Mouse (Mus musculus) kidney, postnatal 0 days (tissue): ENCODE results near the gene Eya2. TPM values are rescaled to one million over a fixed set of nuclear protein-coding genes. Genes with fewer than 3 reads are reported as not detected.

Source experiments
- ATAC-seq: fragments of 200-750 bp; cut with Nextera tagmentation; replicated peaks from 2 replicates; pipeline ENCODE4 v1.8.0; 2017; ENCODE audit warnings: low read depth, moderate number of reproducible peaks, moderate TSS enrichment, moderate library complexity; ENCODE audit not compliant: low FRiP score
- DNase-seq: peaks from one replicate; pipeline ENCODE4 v3.0.0-alpha.2; 2016; ENCODE audit warnings: low spot score
- H3K27ac ChIP-seq: fragments of 300-500 bp; sonication (generic); 2 replicates; pipeline ENCODE4 v1.5.1; 2014; ENCODE audit warnings: mild to moderate bottlenecking
- H3K27me3 ChIP-seq: fragments of 300-500 bp; sonication (generic); 2 replicates; pipeline ENCODE4 v1.6.1; 2014; ENCODE audit warnings: low read length, mixed read lengths; ENCODE audit not compliant: insufficient read depth
- H3K36me3 ChIP-seq: fragments of 300-500 bp; sonication (generic); 2 replicates; pipeline ENCODE4 v1.6.1; 2014; ENCODE audit warnings: low read length, mixed read lengths; ENCODE audit not compliant: insufficient read depth
- H3K4me1 ChIP-seq: fragments of 300-500 bp; sonication (generic); replicated peaks from 2 replicates; pipeline ENCODE4 v1.6.1; 2014; ENCODE audit warnings: antibody characterized with exemption, low read length, mixed read lengths; ENCODE audit not compliant: insufficient read depth
- H3K4me2 ChIP-seq: fragments of 300-500 bp; sonication (generic); 2 replicates; pipeline ENCODE4 v1.6.1; 2014; ENCODE audit warnings: mild to moderate bottlenecking, low read length, moderate library complexity, mixed read lengths
- H3K4me3 ChIP-seq: fragments of 300-500 bp; sonication (generic); replicated peaks from 2 replicates; pipeline ENCODE4 v1.5.1; 2014; ENCODE audit warnings: low read depth, low read length
- H3K9ac ChIP-seq: fragments of 300-500 bp; sonication (generic); 2 replicates; pipeline ENCODE4 v1.6.1; 2014; ENCODE audit warnings: low read depth, low read length
- H3K9me3 ChIP-seq: fragments of 300-500 bp; sonication (generic); replicated peaks from 2 replicates; pipeline ENCODE4 v1.6.1; 2016; ENCODE audit warnings: low read length, inconsistent platforms, mixed read lengths
- CTCF ChIP-seq: IDR thresholded peaks from 2 replicates; pipeline ENCODE4 v1.5.1; 2016; ENCODE audit warnings: antibody characterized with exemption, low read depth, mild to moderate bottlenecking, moderate library complexity
- WGBS: fragments of 180-500 bp; shearing (Covaris S2); extraction: QIAGEN DNeasy Blood & Tissue Kit; methylation state at CpG from one replicate; pipeline ENCODE4 v1.1.7; 2014; 5-methylcytosine and 5-hydroxymethylcytosine counted together
- polyA plus RNA-seq: library from polyadenylated mRNA; unstranded; fragments of >200 nt; fragmentation: Nextera tagmentation; extraction: Ambion mirVana; gene quantifications from 2 replicates; pipeline ENCODE4 v1.2.1, GENCODE M21; 2015

Eya2 gene
- polyA plus RNA-seq, 1 experiment from 2014 or later: 6.3 TPM

GRCm38 (mm10) chr2:165621488-165621887, 26.7 kb downstream of the Eya2 start:
- Histone ChIP-seq H3K36me3 (no peaks in the 10 kb centered on the region), H3K4me2 (no peak overlapping the region), H3K27me3 (no peaks in the 10 kb centered on the region), H3K4me1 (no peaks in the 10 kb centered on the region), H3K9ac (no peak overlapping the region), H3K4me3 (no peak overlapping the region), H3K9me3 (no peaks in the 10 kb centered on the region), H3K27ac (no peak overlapping the region)
- DNase-seq (no peak), ATAC-seq (no peak)
- TF ChIP-seq CTCF: no peak
- 86% methylated on average over 2 of the region's 2 CpGs for WGBS

- Histone ChIP-seq H3K27ac (no peak overlapping the region), H3K4me3 (no peak overlapping the region), H3K9ac (no peak overlapping the region), H3K9me3 (no peaks in the 10 kb centered on the region), H3K27me3 (no peaks in the 10 kb centered on the region), H3K36me3 (no peaks in the 10 kb centered on the region), H3K4me2 (no peak overlapping the region), H3K4me1 (no peaks in the 10 kb centered on the region)
- TF ChIP-seq CTCF: no peak
- 47% methylated on average over 3 of the region's 3 CpGs for WGBS
- DNase-seq (no peak), ATAC-seq (no peak)
Measured at GRCm38 (mm10) chr2:165622596-165622995, 27.8 kb downstream of the Eya2 start.

GRCm38 (mm10) chr2:165626826-165627225, 32.0 kb downstream of the Eya2 start:
- 53% methylated on average over 6 of the region's 6 CpGs for WGBS
- no peak for TF ChIP-seq CTCF

GRCm38 (mm10) chr2:165627974-165628373, 33.1 kb downstream of the Eya2 start:
- Histone ChIP-seq H3K4me1 (no peaks in the 10 kb centered on the region), H3K36me3 (no peaks in the 10 kb centered on the region), H3K9ac (no peak overlapping the region), H3K4me2 (no peak overlapping the region), H3K9me3 (no peaks in the 10 kb centered on the region), H3K4me3 (no peak overlapping the region), H3K27ac (no peak overlapping the region), H3K27me3 (no peaks in the 10 kb centered on the region)
- no peak for TF ChIP-seq CTCF
- WGBS: 68% methylated on average over 6 of the region's 6 CpGs
- DNase-seq (no peak), ATAC-seq (no peak)

More at GRCm38 (mm10) chr2:165626826-165627225, 32.0 kb downstream of the Eya2 start:
- DNase-seq: no peak
- no peak for ATAC-seq
- Histone ChIP-seq H3K4me3 (no peak overlapping the region), H3K27me3 (no peaks in the 10 kb centered on the region), H3K4me2 (no peak overlapping the region), H3K36me3 (no peaks in the 10 kb centered on the region), H3K9me3 (no peaks in the 10 kb centered on the region), H3K9ac (no peak overlapping the region), H3K27ac (no peak overlapping the region), H3K4me1 (no peaks in the 10 kb centered on the region)

GRCm38 (mm10) chr2:165629900-165630299, 35.1 kb downstream of the Eya2 start:
- WGBS: 54% methylated on average over 8 of the region's 8 CpGs
- DNase-seq (no peak), ATAC-seq (no peak)
- no peaks in the 10 kb centered on the region for H3K9me3 ChIP-seq
- no peak for TF ChIP-seq CTCF
- H3K4me1 ChIP-seq: 0 out of 2 replicates have a peak, but pooled peaks cover 3% of the 10 kb centered on the region
- H3K36me3 ChIP-seq: no peaks in the 10 kb centered on the region
- H3K9ac ChIP-seq: no peak overlapping the region
- H3K27ac ChIP-seq: no peak overlapping the region
- H3K4me3 ChIP-seq: no peak overlapping the region
- no peak overlapping the region for H3K4me2 ChIP-seq
- no peaks in the 10 kb centered on the region for H3K27me3 ChIP-seq

GRCm38 (mm10) chr2:165633011-165633785, 38.4 kb downstream of the Eya2 start:
- Histone ChIP-seq H3K27me3 (no peaks in the 10 kb centered on the region), H3K4me1 (0 out of 2 replicates have a peak, but pooled peaks cover 3% of the 10 kb centered on the region), H3K4me3 (no peak overlapping the region), H3K36me3 (no peaks in the 10 kb centered on the region), H3K9ac (no peak overlapping the region), H3K4me2 (no peak overlapping the region), H3K9me3 (no peaks in the 10 kb centered on the region; the same call in 1 of the 2 replicates), H3K27ac (no peak overlapping the region)
- TF ChIP-seq CTCF: no peak
- DNase-seq (no peak), ATAC-seq (no peak)
- 63% methylated on average over 11 of the region's 11 CpGs for WGBS
